Mouse (Mus musculus) R1 (cell line): ENCODE data around the gene Ctu1.

Experiments used
- DNase-seq: peaks from one replicate; pipeline ENCODE4 v3.0.0-alpha.2; 2018; ENCODE audit warnings: low read depth, low spot score

The Ctu1 gene

DNA sequence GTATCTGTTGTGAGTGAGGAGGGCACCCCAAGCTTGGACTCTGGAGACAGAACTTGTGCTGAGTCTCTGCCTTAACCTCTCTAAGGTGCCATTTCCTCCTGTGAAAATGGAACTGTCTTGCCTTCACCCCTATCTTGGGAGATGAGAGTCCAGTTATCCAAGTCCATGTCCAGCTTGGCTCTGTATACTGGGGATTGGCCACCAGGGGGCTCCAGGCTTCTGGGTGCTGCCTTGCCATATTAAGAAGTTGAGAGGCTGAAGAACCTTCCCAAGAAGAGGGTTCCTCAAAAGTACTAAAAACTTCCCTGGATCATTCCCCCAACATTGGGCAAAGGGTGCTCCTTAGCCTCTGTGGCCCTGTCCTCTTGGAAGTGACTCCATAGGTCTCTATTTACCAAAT, 6.7 kb downstream of the Ctu1 start:
- DNase-seq, result peak; percentile 52

DNA sequence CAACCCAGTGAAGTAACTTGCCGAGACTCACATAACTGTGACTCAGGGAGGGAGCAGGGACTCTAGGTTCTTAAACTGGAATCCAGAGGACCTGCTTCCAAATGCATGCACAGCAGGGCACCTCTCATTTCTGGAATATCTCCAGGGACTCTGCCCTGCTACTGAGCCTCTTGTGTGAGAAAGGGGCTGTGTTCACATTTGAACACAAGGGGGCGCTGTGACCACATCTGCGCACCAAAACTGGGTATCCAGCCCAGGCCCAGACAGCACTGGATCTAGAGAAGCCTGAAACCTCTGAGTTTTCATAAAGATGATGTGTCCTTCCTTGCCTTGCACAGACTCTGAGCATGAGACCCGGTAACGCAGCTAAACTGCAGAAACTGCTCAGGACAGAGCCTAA, 9.1 kb downstream of the Ctu1 start:
- peak; percentile 74 for DNase-seq

GRCm38 (mm10) chr7:43682511-43682910, 10.7 kb downstream of the Ctu1 start:
- DNase-seq, result peak; percentile 50

DNA sequence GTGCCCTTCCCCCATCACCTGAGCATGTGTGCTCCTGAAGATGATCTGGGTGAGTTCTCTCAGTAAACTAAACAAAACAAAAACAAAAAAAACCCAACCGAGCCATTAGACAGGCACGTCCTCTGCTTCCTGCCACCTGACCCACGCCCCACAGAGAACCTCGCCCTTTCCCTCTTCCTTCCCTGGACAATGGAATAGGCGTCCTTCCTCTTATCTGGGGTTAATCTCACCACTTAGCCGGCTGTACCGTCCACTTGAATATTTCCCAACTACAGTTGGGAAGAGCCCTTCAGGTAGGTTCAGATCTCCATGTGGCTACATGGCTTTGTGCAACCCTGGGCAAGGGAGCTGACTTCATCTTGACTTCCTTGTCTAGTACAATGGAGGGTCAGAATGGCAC, 13.3 kb downstream of the Ctu1 start:
- peak; percentile 45 for DNase-seq

- DNase-seq, result no peak
These were observed 18.3 kb downstream of the Ctu1 start, which contains the start of gene Klk14 for GRCm38 (mm10) chr7:43690118-43690517. Klk14 (plus strand) TSS chr7:43690418.

DNA sequence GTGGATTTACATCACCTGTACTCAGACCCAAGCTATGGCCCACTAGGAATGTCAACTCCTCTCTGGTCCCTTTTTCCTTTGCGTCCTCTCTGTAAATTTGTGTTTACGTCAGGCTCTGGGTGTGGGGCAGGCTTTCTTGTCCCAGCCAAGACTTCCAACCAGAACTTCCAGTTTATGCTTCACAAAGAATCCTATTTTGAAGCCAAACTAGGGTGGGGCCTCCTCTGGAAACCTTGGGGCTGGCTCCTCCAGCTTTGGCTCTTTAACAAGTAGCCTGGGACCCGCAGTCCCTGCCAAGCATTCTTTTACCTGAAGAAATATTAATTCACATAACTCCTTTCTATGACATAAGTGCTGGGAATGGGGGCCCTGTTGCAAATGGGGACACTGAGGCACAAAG, 38.2 kb downstream of the Ctu1 start:
- no peak for DNase-seq

DNA sequence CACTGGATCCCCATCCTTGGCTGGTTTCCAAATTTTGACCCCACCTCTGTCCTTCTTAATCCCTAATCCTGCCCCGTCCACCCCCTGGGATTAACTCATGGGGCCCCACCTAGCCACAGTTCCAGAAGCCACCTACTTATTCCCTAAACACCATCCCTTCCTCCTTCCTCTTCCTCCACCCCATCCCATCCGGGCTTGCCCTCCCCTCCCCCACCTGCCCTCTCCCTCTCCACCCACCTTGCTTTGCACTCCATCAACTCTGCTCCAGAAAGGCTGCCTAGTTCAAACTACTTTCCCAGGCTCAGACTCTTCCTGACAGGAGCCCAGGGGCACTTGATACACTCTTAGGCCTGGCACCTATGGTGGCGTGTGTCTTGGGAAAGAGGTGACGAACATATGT, 40.5 kb downstream of the Ctu1 start, which contains the start of gene Klk13:
TSS of gene Klk13 (plus strand) at position 301 of the 400 bp plus-strand sequence.
- no peak for DNase-seq

GRCm38 (mm10) chr7:43712917-43713316, 41.1 kb downstream of the Ctu1 start:
- DNase-seq, result peak; percentile 70

DNA sequence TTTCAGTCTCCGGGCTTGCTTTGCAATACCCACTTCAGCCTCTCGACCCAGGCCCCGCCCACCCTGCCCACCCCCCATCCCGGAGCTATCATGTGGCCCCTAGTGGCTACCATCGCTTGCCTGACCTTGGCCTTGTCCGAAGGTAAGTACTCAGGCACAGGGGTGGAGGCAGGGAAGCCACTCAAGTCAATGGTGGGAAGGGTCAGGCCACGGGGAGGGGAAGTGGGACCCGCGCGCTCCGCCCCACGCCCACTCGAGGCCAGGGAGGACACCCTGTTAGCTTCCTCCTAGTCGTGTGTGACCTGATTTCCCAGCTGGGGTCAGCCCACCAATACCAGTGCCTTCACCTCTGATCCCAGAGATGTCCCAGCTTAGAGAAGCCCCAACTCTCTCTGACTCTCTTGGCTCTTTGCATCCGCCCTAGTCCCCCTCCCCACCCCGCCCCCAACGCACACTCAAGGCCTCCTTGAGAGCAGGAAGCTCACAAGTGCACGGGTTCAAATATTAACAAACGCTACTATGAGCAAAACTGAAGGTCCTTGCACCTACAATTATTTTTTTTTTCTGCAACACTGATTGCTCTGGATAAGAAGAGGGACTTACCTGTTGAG, 42.0 kb downstream of the Ctu1 start:
- peak; percentile 34 for DNase-seq
